Mouse (Mus musculus): ENCODE measurements around the gene Chic2. TPM values are rescaled to one million over a fixed set of nuclear protein-coding genes. Genes with fewer than 3 reads are reported as not detected.

Gene Chic2
- total RNA-seq, 2 experiments from 2014 or later: 17.7 to 20.6 TPM

- intact Hi-C loops (cut with DNase I): no loop called here
- DNase-seq (ENCODE audit: low spot score in 2 of 2): peak in 1 of 2 experiments; percentile 54
Measured at GRCm38 (mm10) chr5:74994947-74995346, 49.6 kb downstream of the Chic2 start.

GRCm38 (mm10) chr5:74984101-74984500 lies 60.5 kb downstream of the Chic2 start:
- DNase-seq (ENCODE audit: low spot score in 2 of 2): no peak
- intact Hi-C loops (cut with DNase I): no loop called here

GRCm38 (mm10) chr5:74980574-74980973 lies 64.0 kb downstream of the Chic2 start:
- no peak for DNase-seq (ENCODE audit: low spot score in 2 of 2)
- intact Hi-C loops (cut with DNase I): no loop called here

- intact Hi-C loops (cut with DNase I): no loop called here
- no peak for DNase-seq (ENCODE audit: low spot score in 2 of 2)
Measured at GRCm38 (mm10) chr5:74980154-74980553, 64.4 kb downstream of the Chic2 start.

- intact Hi-C loops (cut with DNase I): no loop called here
- no peak for DNase-seq (ENCODE audit: low spot score in 2 of 2)
Measured at GRCm38 (mm10) chr5:74979586-74979985, 65.0 kb downstream of the Chic2 start.

- intact Hi-C loops (cut with DNase I): no loop called here
- DNase-seq (ENCODE audit: low spot score in 2 of 2): no peak
Measured at GRCm38 (mm10) chr5:74975507-74975906, 69.1 kb downstream of the Chic2 start.

- peak in 1 of 2 experiments; percentile 24 for DNase-seq (ENCODE audit: low spot score in 2 of 2)
- intact Hi-C loops (cut with DNase I): no loop called here
Measured at GRCm38 (mm10) chr5:74974726-74975411, 69.7 kb downstream of the Chic2 start.

- DNase-seq (ENCODE audit: low spot score in 2 of 2): no peak
- intact Hi-C loops (cut with DNase I): no loop called here
Measured at GRCm38 (mm10) chr5:74974061-74974581, 70.5 kb downstream of the Chic2 start.

- DNase-seq (ENCODE audit: low spot score in 2 of 2): no peak
- intact Hi-C loops (cut with DNase I): no loop called here
Measured at GRCm38 (mm10) chr5:74971418-74971817, 73.2 kb downstream of the Chic2 start.

- DNase-seq (ENCODE audit: low spot score in 2 of 2): peak in 1 of 2 experiments; percentile 34
- intact Hi-C loops (cut with DNase I): no loop called here
Measured at GRCm38 (mm10) chr5:74969341-74969740, 75.2 kb downstream of the Chic2 start.

- intact Hi-C loops (cut with DNase I): no loop called here
- no peak for DNase-seq (ENCODE audit: low spot score in 2 of 2)
Measured at GRCm38 (mm10) chr5:74967882-74968281, 76.7 kb downstream of the Chic2 start.

GRCm38 (mm10) chr5:74966891-74967290 lies 77.7 kb downstream of the Chic2 start:
- DNase-seq (ENCODE audit: low spot score in 2 of 2): no peak
- intact Hi-C loops (cut with DNase I): no loop called here

GRCm38 (mm10) chr5:74962771-74963170 lies 81.8 kb downstream of the Chic2 start:
- DNase-seq (ENCODE audit: low spot score in 2 of 2): no peak
- intact Hi-C loops (cut with DNase I): no loop called here

- intact Hi-C loops (cut with DNase I): loop anchor here (1.0 kb wide), 1 partner anchor 182 kb away; no protein-coding TSS in a partner anchor
- peak; percentile 43 to 46 for DNase-seq (ENCODE audit: low spot score in 2 of 2)
Measured at GRCm38 (mm10) chr5:74960840-74961543, 83.6 kb downstream of the Chic2 start.

GRCm38 (mm10) chr5:74960306-74960705 lies 84.3 kb downstream of the Chic2 start:
- DNase-seq (ENCODE audit: low spot score in 2 of 2): no peak
- intact Hi-C loops (cut with DNase I): no loop called here

- intact Hi-C loops (cut with DNase I): no loop called here
Measured at GRCm38 (mm10) chr5:74957293-74958076, 87.1 kb downstream of the Chic2 start.

GRCm38 (mm10) chr5:74956335-74956734 lies 88.2 kb downstream of the Chic2 start:
- DNase-seq (ENCODE audit: low spot score in 2 of 2): no peak
- intact Hi-C loops (cut with DNase I): no loop called here

More at GRCm38 (mm10) chr5:74957293-74958076, 87.1 kb downstream of the Chic2 start:
- DNase-seq (ENCODE audit: low spot score in 2 of 2): no peak

GRCm38 (mm10) chr5:74955565-74955964 lies 89.0 kb downstream of the Chic2 start:
- intact Hi-C loops (cut with DNase I): no loop called here
- DNase-seq (ENCODE audit: low spot score in 2 of 2): no peak

GRCm38 (mm10) chr5:74952938-74953337 lies 91.6 kb downstream of the Chic2 start:
- intact Hi-C loops (cut with DNase I): no loop called here

GRCm38 (mm10) chr5:74951375-74951774 lies 93.2 kb downstream of the Chic2 start:
- intact Hi-C loops (cut with DNase I): no loop called here
- no peak for DNase-seq (ENCODE audit: low spot score in 2 of 2)

More at GRCm38 (mm10) chr5:74952938-74953337, 91.6 kb downstream of the Chic2 start:
- DNase-seq (ENCODE audit: low spot score in 2 of 2): no peak
